Mouse (Mus musculus): ENCODE measurements at regions not wholly inside any gene's neighbourhood (a gene's known extent, or its start where the extent isn't known, plus 50 kb on each side); places are given as distances from the start of the nearest gene placed in this dataset.

DNA sequence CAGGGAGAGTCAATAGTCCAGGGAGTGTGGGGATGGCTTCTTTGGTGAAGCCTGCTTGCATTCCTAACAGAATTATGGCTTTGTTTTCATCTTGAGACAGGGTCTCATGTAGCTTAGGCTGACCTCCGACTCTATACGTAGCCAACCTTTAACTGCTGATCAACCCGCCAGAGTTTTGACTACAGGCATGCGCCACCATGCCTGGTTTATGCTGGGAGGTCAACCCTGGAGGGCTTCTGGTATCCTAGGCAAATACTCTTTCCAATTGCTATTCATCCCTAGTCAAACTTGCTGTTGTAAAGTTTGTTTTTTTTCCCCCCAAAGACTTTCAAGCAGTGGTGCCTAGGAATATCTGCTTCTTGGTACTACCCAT is 127.3 kb upstream of the Adgrl2 start:
- no peak for DNase-seq (ENCODE audit: low spot score in 2 of 2)

DNA sequence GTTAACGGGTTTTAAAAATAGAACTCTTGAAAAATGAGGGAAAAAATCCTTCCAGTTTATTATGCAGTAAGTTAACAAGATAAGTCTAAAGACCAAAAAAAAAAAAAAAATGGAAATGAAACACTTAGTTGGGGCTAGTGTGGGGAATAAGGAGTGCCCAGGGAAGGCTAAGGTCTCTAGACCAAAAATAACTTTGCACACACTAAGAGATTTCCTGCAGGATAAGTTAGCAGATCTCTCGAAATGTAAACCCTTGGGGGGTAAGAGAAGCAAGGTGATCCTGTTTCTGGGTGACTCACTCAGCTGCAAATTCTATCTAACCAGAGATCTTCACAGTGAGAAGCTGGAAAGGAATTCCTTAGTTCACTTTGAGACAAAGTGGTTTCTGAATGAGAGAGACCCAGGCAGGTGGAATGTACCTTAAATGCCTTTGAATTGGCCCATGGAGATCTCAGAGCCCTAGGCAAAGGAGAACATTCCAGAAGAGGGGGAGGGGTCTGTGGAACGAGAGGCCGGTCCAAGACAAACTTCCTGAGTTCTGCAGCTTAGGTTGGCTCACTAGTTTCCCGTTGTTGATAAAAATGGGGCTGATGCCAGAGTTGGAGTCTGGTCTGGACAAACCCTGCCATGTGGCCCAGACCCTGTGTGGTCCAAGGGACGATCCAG is 126.8 kb upstream of the Adgrl2 start:
- DNase-seq (ENCODE audit: low spot score in 2 of 2) = no peak

GRCm38 (mm10) chr3:149116604-149117003 is 126.2 kb upstream of the Adgrl2 start:
- no peak for DNase-seq (ENCODE audit: low spot score in 2 of 2)

DNA sequence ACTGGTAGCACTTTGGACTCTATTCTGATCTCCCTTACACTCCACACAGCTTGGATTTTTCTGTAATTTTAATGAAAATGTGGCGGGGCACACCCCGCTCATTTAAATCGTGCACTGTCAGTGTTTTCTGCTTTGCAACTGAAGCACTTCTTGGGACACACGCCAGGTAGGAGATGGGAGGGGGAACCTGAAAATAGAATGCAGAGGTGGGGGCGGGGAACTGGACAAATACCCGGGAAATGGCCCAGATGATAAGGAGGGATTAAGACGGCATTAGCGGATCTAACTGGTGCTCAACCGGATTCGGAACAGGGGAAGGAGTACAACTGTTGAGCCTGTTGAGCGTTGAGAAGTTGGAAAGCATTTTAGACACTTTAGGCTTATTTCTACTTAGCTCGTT is 125.5 kb upstream of the Adgrl2 start:
- no peak for DNase-seq (ENCODE audit: low spot score in 2 of 2)

DNA sequence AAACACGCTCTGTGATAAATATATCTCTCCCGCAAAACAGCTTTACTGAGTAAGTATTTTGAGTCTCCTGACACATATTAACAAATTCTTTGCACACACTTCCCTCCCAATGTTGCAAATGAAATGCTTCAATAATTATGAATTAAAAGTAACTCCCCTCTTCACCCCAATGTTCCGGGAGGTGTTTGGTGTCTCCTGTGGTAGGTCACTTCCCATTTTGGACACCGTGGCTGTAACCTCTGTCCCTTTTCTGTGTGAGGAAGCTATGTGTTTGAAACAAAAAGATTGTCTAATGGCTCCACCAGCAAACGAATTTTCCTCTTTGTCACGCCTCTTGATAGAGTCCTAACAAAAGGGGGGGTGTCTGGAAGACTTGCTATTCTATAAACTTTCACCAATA is 122.5 kb upstream of the Adgrl2 start:
- DNase-seq (ENCODE audit: low spot score in 2 of 2) = no peak

DNA sequence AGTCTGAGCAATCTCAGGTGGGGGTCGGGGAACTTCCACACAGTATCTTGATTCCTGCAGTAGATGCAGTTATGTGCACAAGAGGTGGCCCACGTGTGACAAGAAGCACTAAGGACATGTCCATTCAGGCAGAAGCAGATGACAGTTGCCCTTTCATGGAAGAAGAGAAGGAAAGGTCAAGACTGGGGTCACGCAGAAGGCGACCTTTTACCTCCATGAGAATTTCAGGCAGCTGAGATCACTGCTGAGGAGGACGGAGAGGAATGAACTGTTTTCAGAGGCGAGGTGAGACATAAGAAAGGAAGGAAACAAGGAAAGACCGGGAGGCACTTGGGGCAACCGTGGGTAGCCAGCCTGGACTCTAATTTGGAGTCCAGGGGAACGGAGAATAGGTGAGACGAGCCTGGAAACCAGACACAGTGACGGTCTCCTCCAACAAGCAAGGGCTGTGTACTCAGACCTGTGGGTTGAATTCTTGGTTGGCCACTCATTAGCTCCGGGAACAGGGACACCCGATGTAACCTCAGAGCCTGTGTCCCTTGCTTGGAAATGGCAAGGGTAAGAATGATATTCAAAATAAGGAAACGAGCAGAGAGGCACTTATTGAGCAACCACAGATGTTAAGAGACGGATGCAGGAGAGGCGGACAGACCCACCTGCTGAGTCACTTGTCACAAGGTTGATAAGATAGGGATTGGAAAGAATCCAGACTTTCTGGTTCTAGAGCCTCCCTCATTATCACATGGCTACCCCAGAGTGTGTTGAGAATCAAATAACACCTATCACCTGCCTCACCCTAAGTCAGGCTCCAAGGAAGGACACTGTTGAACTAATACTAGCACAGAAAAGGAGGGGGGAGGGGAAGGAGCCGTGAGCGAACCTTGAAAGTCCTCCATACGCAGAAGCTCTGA is 121.4 kb upstream of the Adgrl2 start:
- no peak for DNase-seq (ENCODE audit: low spot score in 2 of 2)

- DNase-seq (ENCODE audit: low spot score in 2 of 2) = no peak
Observed at GRCm38 (mm10) chr3:149110831-149111230, 120.5 kb upstream of the Adgrl2 start.

DNA sequence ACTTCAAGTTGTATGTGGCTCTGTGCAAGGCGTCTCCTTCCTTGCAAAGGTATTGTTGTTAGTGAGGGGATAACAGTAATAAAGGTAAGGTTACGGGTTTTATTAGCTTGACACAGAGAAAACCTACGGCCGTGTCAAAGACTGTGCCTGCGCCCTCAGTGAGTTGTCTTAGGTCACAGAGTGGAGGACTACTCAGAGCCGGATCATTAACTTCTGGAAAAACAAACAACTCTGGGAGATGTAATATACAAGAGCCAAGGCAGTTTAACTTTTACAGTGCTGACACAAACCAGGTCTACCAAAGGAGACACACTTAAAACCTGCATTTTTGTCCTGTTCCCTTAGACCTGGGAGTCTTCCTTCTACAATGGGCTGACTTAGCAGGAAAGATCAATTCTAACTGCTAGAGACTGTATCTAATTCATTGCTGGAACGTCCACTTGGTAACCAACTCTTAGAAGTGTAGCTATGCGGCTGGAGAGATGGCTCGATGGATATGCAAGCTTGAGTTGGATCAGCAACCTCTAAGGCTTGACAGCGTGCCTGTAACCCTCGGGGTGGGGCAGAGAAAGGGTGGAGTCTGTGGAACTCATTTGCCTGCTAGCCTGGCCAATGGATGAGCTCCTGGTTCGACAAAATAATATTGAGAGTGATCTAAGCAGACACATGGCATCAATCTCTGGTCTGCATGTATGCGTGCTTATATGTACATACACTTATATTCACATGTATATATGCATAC is 115.5 kb upstream of the Adgrl2 start:
- DNase-seq (ENCODE audit: low spot score in 2 of 2) = no peak

GRCm38 (mm10) chr3:149105181-149105580 is 114.8 kb upstream of the Adgrl2 start:
- no peak for DNase-seq (ENCODE audit: low spot score in 2 of 2)

DNA sequence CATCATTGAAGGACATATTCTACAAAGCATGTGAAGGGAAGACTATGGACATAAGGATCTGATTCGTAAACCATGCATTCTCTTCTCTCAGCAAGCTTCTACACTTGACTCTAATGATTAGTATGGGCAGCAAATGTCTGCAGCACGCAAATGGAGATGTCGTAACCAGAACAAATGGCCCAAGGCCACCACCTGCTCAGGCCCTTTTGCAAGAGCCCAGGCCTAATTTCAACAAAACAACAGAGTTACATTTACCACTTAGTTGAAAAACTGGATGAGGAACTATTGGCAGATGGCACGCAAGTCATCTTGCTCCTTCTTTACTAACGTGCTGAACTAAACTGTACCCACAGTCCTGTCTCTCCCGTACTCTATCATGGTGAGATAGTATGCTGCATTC is 113.7 kb upstream of the Adgrl2 start:
- no peak for DNase-seq (ENCODE audit: low spot score in 2 of 2)

DNA sequence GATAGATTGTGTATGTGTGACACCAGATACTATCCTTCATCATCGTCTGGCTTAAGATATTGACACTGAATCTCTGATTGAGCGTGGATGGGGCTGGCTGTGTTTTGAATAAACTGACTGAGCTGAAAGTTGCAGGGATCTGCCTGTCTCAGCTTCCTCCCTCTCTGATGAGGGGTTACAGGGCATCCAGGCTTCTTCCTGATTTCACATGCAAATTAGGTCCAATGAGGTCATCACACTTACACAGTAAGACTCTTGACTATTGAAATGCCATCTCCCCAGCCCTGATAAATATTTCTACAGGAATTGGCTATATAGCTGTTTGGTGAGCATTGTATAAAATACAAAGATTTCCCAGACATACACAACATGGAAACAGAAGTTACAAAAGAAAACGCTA is 113.1 kb upstream of the Adgrl2 start:
- no peak for DNase-seq (ENCODE audit: low spot score in 2 of 2)

DNA sequence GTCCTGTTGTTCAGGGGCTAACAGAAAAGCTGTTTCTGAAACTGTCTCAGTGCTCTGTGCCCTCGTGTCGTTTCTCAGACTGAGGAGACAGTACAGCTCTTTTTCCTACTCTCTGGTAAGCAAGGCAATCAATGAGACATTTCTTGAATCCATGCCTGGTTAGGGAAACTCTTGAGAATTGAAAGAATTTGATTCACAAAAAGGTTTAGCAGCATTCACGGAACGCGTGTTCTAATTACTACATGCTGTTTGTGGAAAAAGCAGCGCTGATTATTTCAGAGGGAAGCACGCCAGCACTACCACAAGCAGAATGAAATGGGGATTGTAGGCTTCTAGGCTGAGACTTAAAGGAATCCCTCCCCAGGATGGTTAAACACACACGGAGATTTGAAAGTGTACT is 112.5 kb upstream of the Adgrl2 start:
- DNase-seq (ENCODE audit: low spot score in 2 of 2) = peak in 1 of 2 experiments; percentile 63

DNA sequence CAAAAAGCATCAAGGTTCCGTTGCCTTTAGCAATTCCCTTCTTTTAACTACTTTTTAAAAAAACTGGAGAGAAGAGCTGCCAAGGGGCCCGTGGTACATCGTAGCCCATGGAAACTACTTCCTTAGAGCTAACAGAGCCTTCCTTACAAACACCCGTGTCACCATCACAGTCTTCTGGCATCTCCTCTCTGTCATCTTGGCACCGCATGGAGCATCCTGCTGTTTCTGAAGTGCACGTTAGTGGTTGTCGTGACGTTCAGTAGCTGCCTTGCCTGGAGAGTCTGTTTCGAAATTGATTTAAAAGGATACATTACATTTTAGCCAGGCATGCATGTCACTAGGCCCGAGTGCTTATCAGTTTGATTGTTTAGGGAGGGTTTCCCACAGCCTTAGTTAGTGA is 111.4 kb upstream of the Adgrl2 start:
- DNase-seq (ENCODE audit: low spot score in 2 of 2) = no peak

DNA sequence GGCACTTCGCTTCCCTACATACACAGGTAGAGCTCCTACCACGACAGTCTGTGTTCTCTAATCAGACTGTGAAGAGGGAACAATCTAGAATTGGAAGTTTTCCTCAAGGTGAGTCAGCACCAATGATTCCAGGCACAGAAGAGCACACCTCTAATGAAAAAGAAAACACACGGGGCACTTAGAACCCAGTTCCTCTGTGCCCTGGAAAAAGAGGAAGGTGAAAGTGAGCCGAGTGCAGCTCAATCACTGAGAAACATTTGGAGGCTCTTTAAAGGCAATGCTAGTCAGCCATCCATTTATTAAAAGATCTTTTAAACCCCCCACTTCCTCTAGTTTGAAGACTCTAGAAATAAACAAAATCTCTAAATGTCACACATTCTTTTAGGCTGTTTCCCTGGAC is 108.4 kb upstream of the Adgrl2 start:
- DNase-seq (ENCODE audit: low spot score in 2 of 2) = no peak

GRCm38 (mm10) chr3:149097026-149097425 is 106.7 kb upstream of the Adgrl2 start:
- no peak for DNase-seq (ENCODE audit: low spot score in 2 of 2)

GRCm38 (mm10) chr3:149092649-149093048 is 102.3 kb upstream of the Adgrl2 start:
- DNase-seq (ENCODE audit: low spot score in 2 of 2) = no peak

GRCm38 (mm10) chr3:149090103-149090502 is 99.7 kb upstream of the Adgrl2 start:
- no peak for DNase-seq (ENCODE audit: low spot score in 2 of 2)

GRCm38 (mm10) chr3:149088621-149089128 is 98.3 kb upstream of the Adgrl2 start:
- peak in 1 of 2 experiments; percentile 19 for DNase-seq (ENCODE audit: low spot score in 2 of 2)

DNA sequence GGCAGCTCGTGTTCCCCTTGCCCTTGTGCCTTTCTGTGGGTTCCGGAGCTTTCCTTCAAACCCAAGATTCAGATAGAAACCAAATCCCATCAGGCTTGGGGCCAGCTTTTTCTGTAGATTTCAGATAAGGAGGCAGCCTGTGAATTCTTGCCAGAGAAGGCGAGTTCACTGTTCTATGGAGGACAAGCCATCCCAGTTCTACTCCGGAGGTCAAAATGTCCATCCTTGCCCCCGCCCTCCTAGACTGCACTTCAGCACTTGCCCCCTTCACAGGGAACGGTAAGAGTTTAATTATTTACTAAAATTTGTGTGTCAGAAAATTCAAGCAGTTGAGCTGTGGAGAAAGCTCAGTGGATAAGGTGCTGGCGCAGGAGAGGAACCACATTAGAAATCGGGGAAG is 97.1 kb upstream of the Adgrl2 start:
- DNase-seq (ENCODE audit: low spot score in 2 of 2) = no peak

GRCm38 (mm10) chr3:149086704-149087103 is 96.3 kb upstream of the Adgrl2 start:
- no peak for DNase-seq (ENCODE audit: low spot score in 2 of 2)

- DNase-seq (ENCODE audit: low spot score in 2 of 2) = no peak
Observed at GRCm38 (mm10) chr3:149086086-149086485, 95.7 kb upstream of the Adgrl2 start.
